Mouse (Mus musculus): ENCODE results near the gene Atxn2.
A peak's percentile ranks its signal among the peaks of the same experiment; 100 is the strongest.

The Atxn2 gene

DNA sequence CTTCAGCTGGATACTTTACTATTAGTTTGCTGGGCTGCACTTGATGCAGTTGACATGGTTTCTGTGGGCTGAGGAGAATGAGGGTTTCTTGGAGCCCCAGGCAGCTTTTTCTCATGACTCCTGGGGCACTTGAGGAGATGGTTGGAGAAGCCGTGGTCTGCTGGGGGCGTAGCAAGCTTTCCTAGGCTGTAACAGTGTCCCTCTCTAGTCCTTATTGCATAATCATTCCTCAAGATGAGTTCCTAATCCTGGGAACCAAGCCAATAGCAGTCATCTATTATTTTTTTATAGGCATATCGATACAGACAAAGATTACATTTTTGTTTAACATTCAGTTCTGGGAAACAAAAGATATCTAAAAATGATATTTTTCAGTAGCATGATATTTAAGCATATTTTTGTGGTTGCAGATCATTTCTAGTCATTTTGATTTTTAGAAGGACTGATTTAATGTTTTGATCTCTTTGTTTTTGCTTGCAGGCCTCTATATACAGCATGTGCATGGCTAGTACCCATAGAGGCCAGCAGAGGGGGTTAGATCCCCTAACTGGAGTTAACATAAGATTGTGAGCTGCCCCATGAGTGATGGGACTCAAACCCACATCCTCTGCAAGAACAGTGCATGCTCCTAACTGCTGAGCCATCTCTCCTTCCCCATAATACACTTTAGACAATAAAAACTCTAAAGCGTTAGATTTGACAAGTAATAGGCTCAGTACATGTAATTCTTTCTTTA lies 55.1 kb downstream of the Atxn2 start:
- no peak for DNase-seq

DNA sequence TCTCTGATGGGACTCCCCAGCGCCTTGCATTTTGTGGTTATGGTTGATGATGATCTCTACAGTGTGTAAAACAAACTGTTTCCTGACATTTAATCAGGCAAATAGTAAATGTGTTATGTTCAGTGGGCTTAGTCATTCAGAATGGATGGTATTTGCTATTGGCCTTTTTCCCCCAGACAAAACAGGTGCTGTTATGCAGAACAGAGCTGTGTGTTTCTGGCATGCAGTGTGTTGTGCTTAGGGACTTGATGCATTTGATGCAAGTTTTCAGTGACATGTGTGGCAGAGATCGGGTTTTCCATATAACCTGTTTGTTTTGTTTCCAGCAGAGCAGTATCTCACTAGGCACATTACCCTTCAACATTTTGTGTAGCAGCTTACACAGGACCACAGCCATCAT lies 56.4 kb downstream of the Atxn2 start:
- DNase-seq, result no peak

DNA sequence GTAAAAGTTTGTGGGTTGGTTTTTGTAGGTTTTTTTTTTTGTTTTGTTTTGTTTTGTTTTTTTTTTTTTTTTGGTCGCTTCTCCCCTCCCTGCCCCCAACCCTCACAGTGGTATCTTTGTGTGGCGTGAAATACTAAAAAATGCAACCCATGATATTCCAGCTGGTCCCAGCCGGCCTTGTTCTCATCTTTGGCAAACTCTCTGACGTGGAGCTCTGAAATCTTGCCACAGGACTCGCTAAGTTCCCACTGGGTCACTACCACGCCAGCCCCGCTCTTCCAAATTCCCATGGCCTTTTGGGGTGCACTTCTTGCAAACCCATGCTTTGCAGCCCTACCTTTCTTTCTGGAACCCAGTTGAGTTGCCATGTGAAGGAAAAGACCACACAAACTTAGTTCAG lies 58.7 kb downstream of the Atxn2 start:
- peak in 1 of 2 experiments; percentile 18 for DNase-seq

DNA sequence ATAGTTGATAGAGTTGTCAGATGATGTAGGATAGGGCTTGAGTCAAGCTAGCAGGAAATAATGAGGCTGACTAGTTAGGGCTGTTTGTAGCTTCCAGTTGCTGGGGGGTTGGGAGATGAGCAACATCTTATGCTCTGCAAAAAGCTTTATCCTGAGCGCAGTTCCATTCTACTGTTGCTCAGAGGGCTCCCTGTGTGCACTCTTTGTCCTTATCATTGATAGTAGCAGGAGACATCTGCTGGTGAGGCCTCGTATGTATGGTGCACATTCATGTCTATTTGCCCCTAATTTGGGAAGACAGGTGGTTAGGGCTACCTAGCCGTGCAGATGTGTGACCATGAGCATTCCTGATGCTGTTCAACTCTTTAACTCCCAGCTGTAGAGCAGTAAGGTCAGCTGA lies 60.5 kb downstream of the Atxn2 start:
- DNase-seq, result no peak

DNA sequence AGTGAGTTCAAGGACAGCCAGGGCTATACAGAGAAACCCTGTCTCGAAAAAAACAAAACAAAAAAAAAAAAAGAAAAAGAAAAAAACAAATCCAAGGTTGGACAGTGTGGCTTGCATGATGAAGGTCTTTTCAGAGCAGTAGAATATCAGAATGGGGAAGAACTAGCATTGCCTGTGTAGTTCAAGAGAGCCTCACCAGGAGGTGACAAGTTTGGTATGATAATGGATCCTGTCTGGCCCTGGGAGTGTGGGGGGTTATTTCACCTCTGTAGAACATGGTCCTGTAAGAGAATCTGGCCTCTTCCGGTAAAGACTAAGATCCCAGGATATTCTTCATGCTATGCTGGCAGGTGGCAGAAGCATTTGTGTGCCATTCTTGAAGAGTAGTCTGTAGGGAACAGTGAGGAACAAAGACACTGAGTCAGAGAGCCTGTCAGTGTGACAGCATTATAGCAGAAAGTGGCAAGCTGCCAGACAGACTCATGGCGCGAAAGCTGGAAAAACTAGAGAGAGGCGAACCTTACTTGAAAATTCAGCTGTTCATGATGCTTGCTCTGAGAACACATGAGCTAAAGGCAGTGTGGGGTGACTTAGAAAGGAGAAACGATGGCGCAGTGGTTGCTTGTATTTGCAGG lies 67.5 kb downstream of the Atxn2 start:
- no peak for DNase-seq

DNA sequence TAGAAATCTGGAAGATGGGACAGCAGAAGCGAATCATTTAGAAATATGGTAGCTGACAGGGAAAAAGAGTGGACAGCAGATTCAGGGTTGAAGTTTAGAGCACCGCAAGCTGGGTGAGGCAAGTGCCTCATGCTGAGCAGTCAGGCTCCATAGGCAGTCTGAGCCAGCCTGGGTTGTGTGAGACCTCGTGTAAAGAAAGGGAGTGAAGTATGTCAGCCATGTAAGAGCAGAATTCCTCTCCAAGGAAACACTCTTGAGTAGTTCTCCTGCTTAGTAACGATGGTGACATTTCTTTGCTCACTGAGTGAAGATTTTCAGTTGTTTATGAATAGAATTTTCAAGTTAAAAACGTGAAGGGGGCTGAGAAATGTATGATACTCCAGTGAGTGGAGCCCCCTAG lies 69.0 kb downstream of the Atxn2 start:
- no peak for DNase-seq

DNA sequence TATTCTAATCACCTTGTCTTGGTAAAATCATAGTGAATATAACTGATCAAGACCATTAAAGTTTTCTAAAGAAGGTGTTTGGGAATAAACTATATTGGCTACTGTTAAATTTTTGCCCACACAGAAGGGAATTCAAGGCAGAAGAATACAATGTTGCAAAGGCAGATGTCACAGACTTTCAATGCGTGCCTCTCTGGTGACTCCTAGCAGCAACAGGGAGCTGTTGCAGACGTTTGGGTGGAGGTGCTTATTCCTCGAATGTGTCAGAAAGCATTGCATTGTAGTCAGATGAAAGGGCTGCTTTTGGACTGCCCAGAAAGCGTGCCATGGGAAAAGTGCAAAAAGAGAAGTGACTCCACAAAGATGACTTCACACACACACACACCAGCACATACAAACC lies 71.3 kb downstream of the Atxn2 start:
- no peak for DNase-seq

DNA sequence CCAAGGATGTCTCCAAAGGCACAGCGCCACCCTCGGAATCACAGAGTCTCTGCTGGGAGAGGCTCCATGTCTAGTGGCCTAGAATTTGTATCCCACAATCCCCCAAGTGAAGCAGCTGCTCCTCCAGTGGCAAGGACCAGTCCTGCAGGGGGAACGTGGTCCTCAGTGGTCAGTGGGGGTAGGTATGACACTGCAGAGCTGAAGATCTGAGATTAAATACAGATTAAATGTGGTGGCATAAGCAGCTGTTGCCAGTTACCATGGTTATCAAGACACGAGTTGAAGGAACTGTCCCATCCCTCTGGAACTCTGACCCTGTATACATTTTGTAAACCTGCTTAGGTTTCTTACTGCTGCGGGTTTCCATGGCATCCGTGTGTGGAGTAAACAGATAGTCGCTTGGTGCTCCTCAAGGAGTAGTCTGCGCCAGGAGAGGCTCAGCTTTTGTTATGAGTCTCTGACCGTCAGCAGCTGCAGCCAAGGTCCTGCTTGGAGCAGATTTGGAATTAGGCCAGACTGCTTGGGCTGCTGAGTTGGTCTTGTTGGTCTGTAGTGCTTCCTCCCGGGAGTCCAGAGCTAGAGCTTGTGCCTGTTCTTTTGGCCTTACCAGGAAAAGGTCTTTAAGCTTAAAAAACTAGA lies 72.8 kb downstream of the Atxn2 start:
- DNase-seq, result peak; percentile 45 to 50

DNA sequence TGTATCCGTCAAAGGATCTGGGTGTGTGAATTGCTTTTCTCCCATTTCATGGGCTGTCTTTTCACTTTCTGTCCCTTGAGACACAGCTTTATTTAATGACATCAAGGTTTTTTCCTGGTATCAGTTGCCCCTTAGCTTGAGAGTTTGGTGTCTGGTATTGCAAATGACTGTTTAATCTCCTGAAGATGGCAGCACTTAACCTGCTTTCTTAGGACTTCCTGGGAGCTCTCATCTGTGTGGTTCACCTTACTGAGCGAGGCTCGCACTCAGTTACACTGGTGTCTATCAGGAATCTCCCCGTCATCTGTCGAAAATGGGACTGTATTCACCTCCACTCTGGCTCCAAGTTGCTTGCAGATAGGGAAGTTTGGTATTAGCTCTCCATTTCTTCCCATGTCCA lies 79.9 kb downstream of the Atxn2 start:
- no peak for DNase-seq

DNA sequence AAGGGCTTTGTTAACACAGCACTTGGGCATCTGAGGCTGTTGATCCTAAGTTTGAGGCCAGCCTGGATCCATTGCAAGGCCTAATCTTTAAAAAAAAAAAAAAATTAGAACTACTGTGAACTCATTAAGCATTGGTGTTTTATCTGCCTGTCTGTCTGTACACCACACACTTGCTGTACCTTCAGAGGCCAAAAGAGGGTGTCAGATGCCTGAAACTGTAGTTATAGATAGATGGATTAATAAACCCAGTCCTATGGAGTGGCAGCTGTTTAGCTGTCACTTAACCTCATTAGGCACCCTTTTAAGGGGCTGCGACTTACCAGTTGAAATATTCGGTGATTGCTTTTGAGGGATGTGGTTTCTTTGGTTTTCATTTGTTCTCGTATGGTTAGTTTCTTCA lies 84.7 kb downstream of the Atxn2 start:
- no peak for DNase-seq

DNA sequence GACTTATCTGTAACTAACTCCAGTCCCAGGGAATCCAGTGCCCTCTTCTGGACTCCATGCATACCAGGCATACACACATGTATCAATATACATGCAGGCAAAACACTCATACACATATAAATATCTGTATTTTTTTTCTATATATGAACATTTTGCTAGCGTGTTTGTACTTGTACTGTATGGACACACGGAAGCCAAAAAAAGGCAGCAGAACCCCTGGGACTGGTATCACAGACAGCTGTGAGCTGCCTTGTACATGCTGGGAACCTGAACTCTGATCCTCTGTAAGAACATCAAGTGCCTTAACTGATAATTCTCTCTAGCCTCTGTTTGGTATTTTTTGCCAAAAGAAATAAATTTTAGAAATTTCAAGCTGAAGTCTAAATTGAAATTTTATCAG lies 87.3 kb downstream of the Atxn2 start:
- DNase-seq, result no peak

DNA sequence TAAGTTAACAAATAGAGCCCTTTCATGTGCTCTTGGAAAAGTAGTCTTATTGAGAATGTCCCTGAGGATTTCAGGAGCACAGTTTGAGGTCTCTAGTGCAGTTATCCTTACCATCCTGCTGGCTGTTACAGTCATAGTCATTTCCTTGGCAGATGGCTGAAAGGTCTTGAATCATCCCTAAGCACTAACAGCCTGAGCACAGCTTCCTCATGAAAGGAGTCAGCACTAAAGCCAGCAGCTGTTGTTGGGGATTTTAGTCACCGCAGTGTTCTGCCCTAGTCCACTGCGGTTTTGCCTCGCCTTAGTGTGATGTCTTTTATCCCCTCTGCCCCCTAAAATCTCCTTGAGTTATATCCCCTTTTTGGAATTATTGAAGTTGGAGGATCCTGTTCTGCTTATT lies 96.0 kb downstream of the Atxn2 start:
- DNase-seq, result no peak

DNA sequence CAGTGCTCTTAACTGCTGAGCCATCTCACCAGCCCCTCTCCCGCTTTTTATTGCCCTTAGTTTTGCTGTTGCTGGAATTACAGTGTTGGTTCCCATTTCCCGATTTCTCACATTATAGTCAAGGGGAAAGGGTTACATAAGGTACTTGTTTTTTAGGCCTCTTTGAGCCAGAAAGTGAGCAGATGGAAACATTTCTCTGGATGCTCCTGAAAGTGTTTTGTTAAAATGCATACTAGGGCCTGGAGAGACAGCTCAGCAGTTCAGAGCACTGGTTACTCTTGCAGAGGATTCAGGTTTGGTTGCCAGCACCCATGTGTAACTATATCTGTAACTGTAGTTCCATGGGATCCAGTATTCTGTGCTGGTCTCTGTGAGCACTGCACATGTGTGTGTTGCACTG lies 97.1 kb downstream of the Atxn2 start:
- DNase-seq, result no peak

DNA sequence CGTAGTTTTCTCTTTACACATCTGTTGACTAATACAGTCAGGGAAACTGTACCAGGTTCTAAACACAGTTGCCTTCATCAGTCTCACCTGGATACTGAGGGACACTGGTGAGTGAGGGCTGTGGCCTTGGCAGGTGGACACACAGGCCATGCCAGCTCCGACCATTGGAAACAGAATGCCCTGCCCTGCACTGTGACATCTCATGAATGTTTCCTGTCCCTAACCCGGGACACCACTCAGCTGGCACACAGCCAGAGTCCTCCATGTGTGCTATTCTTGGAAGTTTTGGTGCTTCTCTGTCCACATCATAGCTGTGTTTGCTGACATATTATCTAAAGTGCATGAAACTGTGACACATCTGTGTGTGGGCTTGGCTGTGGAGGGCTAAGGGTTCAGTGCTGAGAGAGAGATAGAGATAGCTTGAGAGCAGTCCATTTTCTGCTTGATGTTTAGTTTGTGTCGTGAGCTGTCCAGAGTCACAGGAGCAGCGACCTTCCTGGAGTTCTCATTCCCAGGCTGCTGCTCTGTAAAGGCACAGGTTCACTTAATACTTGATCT lies 98.6 kb downstream of the Atxn2 start:
- peak; percentile 51 to 74 for DNase-seq

DNA sequence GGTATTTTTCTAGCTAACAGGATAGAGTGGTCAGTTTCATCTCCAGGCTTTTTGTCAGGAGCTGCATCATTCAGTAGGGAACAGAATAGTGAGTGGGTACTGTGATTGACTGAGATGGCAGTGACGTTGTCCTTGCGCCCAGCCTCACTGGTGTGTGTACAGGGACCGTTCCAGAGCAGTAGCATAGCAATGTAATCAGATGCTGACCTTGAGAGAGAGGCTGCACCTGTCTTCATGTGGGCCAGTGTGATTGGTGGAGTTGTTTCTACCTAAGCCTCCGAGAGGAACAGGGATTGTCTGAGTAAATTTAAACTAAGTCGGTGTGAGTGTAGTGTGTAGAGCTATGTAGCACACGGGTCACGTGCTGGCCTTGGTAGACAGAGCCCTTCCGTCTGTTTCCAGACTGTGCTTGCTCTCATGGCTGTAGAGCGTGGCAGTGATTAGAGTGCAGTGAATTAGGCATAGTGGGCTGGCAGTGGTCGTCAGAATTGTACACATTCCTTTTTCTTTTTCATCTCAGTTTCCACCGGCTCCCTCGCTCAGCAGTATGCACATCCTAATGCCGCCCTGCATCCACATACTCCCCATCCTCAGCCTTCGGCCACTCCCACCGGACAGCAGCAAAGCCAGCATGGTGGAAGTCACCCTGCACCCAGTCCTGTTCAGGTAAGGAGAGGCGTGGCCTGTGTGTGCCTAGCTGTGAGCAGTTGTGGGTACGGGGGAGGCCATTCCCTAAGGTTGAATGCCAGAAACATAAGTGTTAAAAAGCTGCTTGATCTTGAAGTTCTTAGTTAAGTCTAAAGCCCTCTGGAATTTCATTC lies 99.4 kb downstream of the Atxn2 start:
- DNase-seq, result no peak

DNA sequence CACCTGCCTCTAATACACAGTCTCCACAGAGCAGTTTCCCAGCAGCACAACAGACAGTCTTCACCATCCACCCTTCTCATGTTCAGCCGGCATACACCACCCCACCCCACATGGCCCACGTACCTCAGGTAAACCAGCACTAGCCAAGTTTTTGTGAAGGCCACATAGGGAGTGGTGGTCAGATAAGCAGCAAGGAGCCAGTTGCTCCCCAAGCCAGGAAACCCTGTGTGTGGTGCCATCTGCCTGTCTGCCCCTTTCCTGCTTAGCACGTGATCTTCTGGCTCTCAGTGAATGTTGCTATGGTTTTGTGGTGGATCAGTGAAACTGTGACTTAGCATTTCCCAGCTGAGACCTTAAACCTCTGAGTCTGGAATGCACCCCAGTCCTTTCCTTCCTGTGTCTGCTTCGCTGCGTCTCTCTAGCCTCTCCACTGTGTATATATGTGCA lies 100.4 kb downstream of the Atxn2 start:
- no peak for DNase-seq

DNA sequence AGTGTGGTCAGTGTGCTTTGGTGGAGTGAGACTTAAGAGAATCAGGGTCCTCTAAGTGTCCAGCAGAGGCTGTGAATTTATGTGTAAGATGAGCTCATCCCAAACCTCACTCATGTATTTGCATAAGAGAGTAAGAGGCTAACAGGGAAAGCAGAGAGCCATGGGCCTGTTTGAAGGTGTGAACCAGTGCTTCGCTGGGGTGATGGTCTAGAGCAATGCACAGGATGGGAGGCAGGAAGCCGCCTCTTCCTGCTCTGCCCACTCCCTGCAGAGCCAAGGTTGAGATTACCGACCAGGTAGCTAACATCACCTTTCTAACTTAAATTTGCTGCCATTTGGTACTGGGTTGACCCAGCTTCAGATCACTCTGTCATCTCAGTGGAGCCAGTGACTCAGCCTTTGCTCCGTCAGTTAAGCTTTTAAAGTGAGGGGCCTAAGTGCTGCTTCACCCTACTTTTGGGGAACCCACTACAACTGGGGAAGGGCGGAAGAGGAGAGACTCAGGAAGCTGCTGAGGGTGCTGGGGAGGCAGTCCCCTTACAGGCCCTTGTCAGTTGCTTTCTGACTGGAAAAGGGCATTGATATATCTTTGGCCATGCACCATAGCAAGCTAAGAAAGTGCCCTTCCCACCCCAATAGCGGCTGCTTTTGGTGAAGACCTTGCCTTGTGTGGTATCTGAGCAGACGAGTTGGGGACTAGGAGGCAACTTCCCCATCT lies 101.5 kb downstream of the Atxn2 start:
- no peak for DNase-seq

DNA sequence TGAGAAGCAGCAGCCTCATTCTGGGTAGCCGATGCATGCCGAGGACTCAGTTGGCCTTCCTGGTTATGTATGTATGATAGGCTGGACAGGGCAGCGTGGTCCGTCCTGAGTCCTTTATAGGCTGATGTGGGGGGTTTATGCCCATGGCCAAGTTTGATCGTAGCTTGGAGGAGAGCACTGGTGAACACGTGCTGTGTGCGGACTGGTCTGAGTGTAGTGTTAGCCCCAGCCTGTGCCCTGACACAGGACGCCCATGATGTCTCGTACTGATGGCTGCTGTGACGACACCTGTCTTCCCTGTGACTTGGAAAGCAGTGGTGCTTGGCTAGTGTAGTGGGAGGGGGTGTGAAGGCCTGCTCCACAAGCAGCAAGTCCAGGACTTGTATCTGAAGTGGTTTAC lies 102.6 kb downstream of the Atxn2 start:
- no peak for DNase-seq

DNA sequence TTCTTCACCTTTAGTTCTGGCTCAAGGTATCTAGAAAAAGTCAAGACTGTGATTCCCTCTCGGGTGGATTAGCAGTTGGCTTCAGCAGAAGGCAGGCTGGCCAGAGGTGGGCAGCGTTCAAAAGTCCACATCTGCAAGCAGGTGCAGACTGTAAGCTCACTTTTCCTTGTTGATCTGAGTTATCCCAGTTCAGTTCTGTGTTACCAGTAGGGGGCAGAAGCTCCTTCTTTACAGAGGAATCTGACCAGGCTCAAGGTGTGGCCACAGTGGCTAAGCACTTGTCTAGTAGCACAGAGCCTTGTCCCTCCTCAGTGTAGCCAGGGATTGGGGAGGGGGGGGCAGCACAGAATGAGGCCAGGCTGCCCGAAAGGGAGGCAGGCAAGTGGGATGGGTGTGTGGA lies 103.9 kb downstream of the Atxn2 start:
- DNase-seq, result peak; percentile 84 to 91

DNA sequence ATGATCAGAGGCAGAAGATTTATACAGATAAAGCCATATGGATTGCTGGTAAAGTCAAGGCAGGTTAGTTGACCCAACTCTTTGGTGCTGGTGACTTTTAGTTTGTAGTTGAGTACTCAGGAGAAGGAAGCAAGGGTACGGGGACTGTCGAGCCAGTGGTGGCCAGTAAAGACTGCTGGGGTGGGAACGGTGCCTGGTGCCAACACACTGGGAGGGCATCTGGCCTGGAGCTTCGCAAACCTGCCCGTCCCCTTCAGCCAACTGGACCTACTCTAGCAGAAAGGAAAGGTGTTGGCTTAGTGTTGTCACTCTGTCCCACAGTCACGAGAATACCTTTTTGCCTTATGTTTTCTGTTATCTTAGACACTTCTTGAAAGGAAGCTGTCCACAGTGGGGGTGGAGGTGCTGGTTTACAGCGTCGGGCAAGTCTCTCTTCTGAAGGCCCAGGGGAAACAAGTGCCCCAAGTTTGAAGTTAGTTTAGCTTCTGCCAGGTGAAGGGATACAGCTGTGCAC lies 104.8 kb downstream of the Atxn2 start:
- DNase-seq, result no peak

DNA sequence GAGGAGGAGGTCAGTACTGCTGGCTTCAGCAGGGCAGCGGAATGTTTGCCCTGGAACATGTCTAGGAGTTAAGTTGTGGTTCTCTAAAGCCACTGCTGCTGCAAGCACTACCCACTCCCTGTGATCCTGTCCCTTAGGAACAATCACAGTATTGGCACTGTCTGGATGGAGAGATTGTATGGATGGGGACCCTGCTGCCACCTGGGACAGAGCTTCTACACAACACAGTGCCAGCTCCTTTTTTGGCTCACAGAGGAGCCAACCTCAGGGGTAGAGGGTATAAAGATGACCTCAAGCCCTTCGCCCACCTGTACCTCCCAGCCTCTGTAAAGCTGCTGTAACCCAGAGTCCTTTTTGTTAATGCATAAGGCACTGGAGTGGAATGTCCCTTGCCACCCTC lies 105.5 kb downstream of the Atxn2 start:
- no peak for DNase-seq

DNA sequence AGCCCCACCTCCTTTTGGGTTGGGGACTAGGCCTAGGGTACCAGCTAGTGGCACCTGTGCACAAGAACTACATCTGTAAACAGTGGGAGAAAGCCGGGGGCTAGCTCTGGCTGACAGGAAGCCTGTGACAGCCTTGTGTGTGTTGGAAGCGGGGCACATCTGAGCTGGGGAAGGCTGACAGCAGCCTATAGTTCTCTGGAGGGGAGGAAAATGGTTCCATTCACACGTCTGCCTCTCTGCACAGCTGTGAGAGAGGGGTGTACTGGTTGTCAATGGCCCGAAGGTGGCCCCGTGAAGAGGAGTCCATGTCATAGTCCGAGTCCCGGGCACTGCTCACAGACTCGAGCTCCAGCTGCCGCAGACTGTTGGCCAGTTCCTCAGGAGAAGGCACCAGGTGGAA lies 106.4 kb downstream of the Atxn2 start:
- no peak for DNase-seq

Data from kidney, postnatal 36 days (tissue).